Mouse (Mus musculus): ENCODE measurements around the gene Shisa5.

The Shisa5 gene

GRCm38 (mm10) chr9:109053851-109054250 lies 15.5 kb downstream of the Shisa5 start:
- in situ Hi-C loops (cut with MboI) = no loop called here

GRCm38 (mm10) chr9:109054712-109055111 lies 16.3 kb downstream of the Shisa5 start:
- in situ Hi-C loops (cut with MboI) = no loop called here

GRCm38 (mm10) chr9:109055271-109056030 lies 17.1 kb downstream of the Shisa5 start:
- in situ Hi-C loops (cut with MboI) = no loop called here

- in situ Hi-C loops (cut with MboI) = no loop called here
These were observed 17.8 kb downstream of the Shisa5 start for GRCm38 (mm10) chr9:109056081-109056690.

GRCm38 (mm10) chr9:109056916-109057315 lies 18.6 kb downstream of the Shisa5 start:
- in situ Hi-C loops (cut with MboI) = no loop called here

GRCm38 (mm10) chr9:109057543-109057942 lies 19.2 kb downstream of the Shisa5 start:
- in situ Hi-C loops (cut with MboI) = no loop called here

GRCm38 (mm10) chr9:109058006-109058765 lies 19.8 kb downstream of the Shisa5 start:
- in situ Hi-C loops (cut with MboI) = no loop called here

- in situ Hi-C loops (cut with MboI) = no loop called here
These were observed 21.0 kb downstream of the Shisa5 start, which contains the start of gene Trex1 for GRCm38 (mm10) chr9:109059136-109059903. Gene Trex1 (minus strand): TSS chr9:109059734.

GRCm38 (mm10) chr9:109060184-109060897 lies 22.0 kb downstream of the Shisa5 start:
- in situ Hi-C loops (cut with MboI) = loop anchor here (10.0 kb wide), 1 partner anchor 56 kb away; no protein-coding TSS in a partner anchor

GRCm38 (mm10) chr9:109060898-109061295 lies 22.5 kb downstream of the Shisa5 start:
- in situ Hi-C loops (cut with MboI) = loop anchor here (10.0 kb wide), 1 partner anchor 56 kb away; no protein-coding TSS in a partner anchor

- in situ Hi-C loops (cut with MboI) = loop anchor here (10.0 kb wide), 1 partner anchor 63 kb away; no protein-coding TSS in a partner anchor
These were observed 29.9 kb downstream of the Shisa5 start for GRCm38 (mm10) chr9:109068095-109068735.

GRCm38 (mm10) chr9:109073661-109074573 lies 35.6 kb downstream of the Shisa5 start, which contains the start of gene Atrip:
Gene Atrip (minus strand): TSS chr9:109074124.
- in situ Hi-C loops (cut with MboI) = no loop called here

GRCm38 (mm10) chr9:109080516-109080915 lies 42.2 kb downstream of the Shisa5 start:
- in situ Hi-C loops (cut with MboI) = no loop called here

- in situ Hi-C loops (cut with MboI) = no loop called here
These were observed 43.4 kb downstream of the Shisa5 start for GRCm38 (mm10) chr9:109081749-109082123.

GRCm38 (mm10) chr9:109082124-109082800 lies 43.9 kb downstream of the Shisa5 start, which contains the start of the genes Ccdc51 and Tma7:
Gene Ccdc51 (plus strand): TSS chr9:109082493.
Gene Tma7 (minus strand): TSS chr9:109082587.
- in situ Hi-C loops (cut with MboI) = no loop called here

- in situ Hi-C loops (cut with MboI) = no loop called here
These were observed 46.6 kb downstream of the Shisa5 start for GRCm38 (mm10) chr9:109084922-109085321.

GRCm38 (mm10) chr9:109087987-109088386 lies 49.6 kb downstream of the Shisa5 start:
- in situ Hi-C loops (cut with MboI) = no loop called here

- in situ Hi-C loops (cut with MboI) = no loop called here
These were observed 52.1 kb downstream of the Shisa5 start for GRCm38 (mm10) chr9:109090446-109090845.

GRCm38 (mm10) chr9:109091802-109092201 lies 53.4 kb downstream of the Shisa5 start:
- in situ Hi-C loops (cut with MboI) = no loop called here

Measured in mature B cell (primary cell).